Mouse (Mus musculus) heart, postnatal 10 days (tissue): ENCODE measurements around the gene Lrp1. TPM values are rescaled to one million over a fixed set of nuclear protein-coding genes. Genes with fewer than 3 reads are reported as not detected.
A peak's percentile ranks its signal among the peaks of the same experiment; 100 is the strongest.

Source experiments
- DNase-seq, 2 experiments: peaks; one replicate each; pipeline ENCODE4 v3.0.0; 2021
- intact Hi-C: fragments of 180-260 bp; cut with DNase I; formaldehyde crosslinking; loops from one replicate; pipeline ENCODE4 v1.15.1; 2025
- total RNA-seq, 2 experiments: library from RNA; stranded (reverse); gene quantifications; 2 replicates each; pipeline ENCODE4 v1.2.3; 2021

Gene Lrp1
- total RNA-seq, 2 experiments from 2014 or later = 95.8 to 96.3 TPM

GRCm38 (mm10) chr10:127531548-127531947 is 89.4 kb downstream of the Lrp1 start:
- intact Hi-C loops = no loop called here
- no peak for DNase-seq

GRCm38 (mm10) chr10:127530945-127531344 is 90.0 kb downstream of the Lrp1 start:
- intact Hi-C loops = no loop called here
- no peak for DNase-seq

GRCm38 (mm10) chr10:127527481-127527880 is 93.5 kb downstream of the Lrp1 start:
- intact Hi-C loops = no loop called here
- DNase-seq = no peak

GRCm38 (mm10) chr10:127526681-127527080 is 94.3 kb downstream of the Lrp1 start:
- intact Hi-C loops = no loop called here

GRCm38 (mm10) chr10:127526048-127526447 is 94.9 kb downstream of the Lrp1 start:
- intact Hi-C loops = no loop called here
- DNase-seq = no peak

More at GRCm38 (mm10) chr10:127526681-127527080, 94.3 kb downstream of the Lrp1 start:
- peak; percentile 51 to 75 for DNase-seq

- intact Hi-C loops = no loop called here
- no peak for DNase-seq
Measured at GRCm38 (mm10) chr10:127524646-127525255, 96.2 kb downstream of the Lrp1 start.

- peak; percentile 89 to 91 for DNase-seq
- intact Hi-C loops = no loop called here
Measured at GRCm38 (mm10) chr10:127522088-127522581, 98.8 kb downstream of the Lrp1 start, which contains the start of gene Shmt2. TSS of gene Shmt2 (minus strand) at chr10:127522444.

GRCm38 (mm10) chr10:127521611-127522080 is 99.3 kb downstream of the Lrp1 start:
- no peak for DNase-seq
- intact Hi-C loops = no loop called here

- no peak for DNase-seq
- intact Hi-C loops = no loop called here
Measured at GRCm38 (mm10) chr10:127520714-127521357, 100.1 kb downstream of the Lrp1 start.

GRCm38 (mm10) chr10:127519903-127520713 is 100.8 kb downstream of the Lrp1 start:
- intact Hi-C loops = no loop called here
- DNase-seq = no peak

- intact Hi-C loops = no loop called here
- DNase-seq = peak in 1 of 2 experiments; percentile 6
Measured at GRCm38 (mm10) chr10:127519041-127519701, 101.8 kb downstream of the Lrp1 start.

- intact Hi-C loops = no loop called here
- DNase-seq = peak in 1 of 2 experiments; percentile 3
Measured at GRCm38 (mm10) chr10:127517941-127518340, 103.0 kb downstream of the Lrp1 start.

- DNase-seq = peak; percentile 64 to 67
- intact Hi-C loops = no loop called here
Measured at GRCm38 (mm10) chr10:127516576-127517260, 104.2 kb downstream of the Lrp1 start.

GRCm38 (mm10) chr10:127515983-127516459 is 104.9 kb downstream of the Lrp1 start:
- intact Hi-C loops = no loop called here
- DNase-seq = no peak

GRCm38 (mm10) chr10:127515271-127515982 is 105.5 kb downstream of the Lrp1 start:
- intact Hi-C loops = no loop called here
- DNase-seq = no peak

GRCm38 (mm10) chr10:127514764-127515163 is 106.2 kb downstream of the Lrp1 start, which contains the start of gene Ndufa4l2:
TSS of gene Ndufa4l2 (plus strand) at chr10:127514967.
- intact Hi-C loops = no loop called here
- DNase-seq = peak; percentile 69

GRCm38 (mm10) chr10:127514111-127514698 is 106.7 kb downstream of the Lrp1 start:
- intact Hi-C loops = no loop called here
- DNase-seq = no peak

- no peak for DNase-seq
- intact Hi-C loops = loop anchor here (1.0 kb wide), 1 partner anchor 23 kb away; no protein-coding TSS in a partner anchor
Measured at GRCm38 (mm10) chr10:127513501-127514091, 107.4 kb downstream of the Lrp1 start.
